9 mouse cellular contexts compared by ENCODE assay signal in genomic region chr4:72157931-72158371, GRCm38 (mm10). TPM values are rescaled to one million over a fixed set of nuclear protein-coding genes. Genes with fewer than 3 reads are reported as not detected.
A peak's percentile ranks its signal among the peaks of the same experiment; 100 is the strongest.
DNase-seq lines count a peak whose midpoint lies in the region; ATAC-seq lines count a peak whose summit lies in the region.
"Had no signal": no experiment of that assay in that cellular context is flagged by ENCODE, and none has a peak within 500 bp of the region (broad histone marks: within the 10 kb centered on the region; RNA-seq: fewer than 3 reads in every experiment).

No protein-coding gene starts in this region.

- 63% methylated on average over 10 of the region's 10 CpGs for WGBS in kidney, embryonic 16.5 days
- WGBS in hindbrain, embryonic 15.5 days = 48% methylated on average over 10 of the region's 10 CpGs

- H3K4me3 ChIP-seq in kidney, embryonic 16.5 days (ENCODE audit: low read length) = no peak overlapping the region
- no peak overlapping the region for H3K4me3 ChIP-seq in hindbrain, embryonic 15.5 days

- no peaks in the 10 kb centered on the region for H3K27me3 ChIP-seq in kidney, embryonic 16.5 days (ENCODE audit: insufficient read depth, low read length)
- no peaks in the 10 kb centered on the region for H3K27me3 ChIP-seq in hindbrain, embryonic 15.5 days

- H3K9ac ChIP-seq in kidney, embryonic 16.5 days (replicated peaks; ENCODE audit: low read length) = no peak overlapping the region
- H3K9ac ChIP-seq in hindbrain, embryonic 15.5 days = no peak overlapping the region

- peak; percentile 55; the same call in 1 of the 2 replicates for ATAC-seq in kidney, embryonic 16.5 days (ENCODE audit: low FRiP score, low TSS enrichment)
- ATAC-seq in hindbrain, embryonic 15.5 days (ENCODE audit: low FRiP score, low read depth) = peak; percentile 55; the same call in 1 of the 2 replicates

- peak; percentile 73 to 81 for DNase-seq in cerebellum, postnatal 10 days
- DNase-seq in cerebellum, adult 8-10 months = no peak
- DNase-seq in kidney, adult 18-20 months = no peak
- DNase-seq in 3134 (ENCODE audit: extremely low read depth, insufficient read length, low spot score) = peak; percentile 8
- DNase-seq in spleen, adult 18-20 months = no peak
- DNase-seq in layer of hippocampus, postnatal 10 days (ENCODE audit: low spot score in 2 of 2) = no peak
- DNase-seq: B cell, adult 2 months had no signal

- no peaks in the 10 kb centered on the region for H3K9me3 ChIP-seq in kidney, embryonic 16.5 days (ENCODE audit: low read length)
- no peaks in the 10 kb centered on the region for H3K9me3 ChIP-seq in hindbrain, embryonic 15.5 days

- no peak overlapping the region for H3K27ac ChIP-seq in kidney, embryonic 16.5 days (ENCODE audit: low read length)
- no peak overlapping the region for H3K27ac ChIP-seq in hindbrain, embryonic 15.5 days (replicated peaks)

- H3K36me3 ChIP-seq in kidney, embryonic 16.5 days (ENCODE audit: insufficient read depth, low read length) = peaks cover 22% of the 10 kb centered on the region
- no peaks in the 10 kb centered on the region for H3K36me3 ChIP-seq in hindbrain, embryonic 15.5 days

- peaks cover 5% of the 10 kb centered on the region; the same call in 1 of the 2 replicates for H3K4me1 ChIP-seq in kidney, embryonic 16.5 days (ENCODE audit: insufficient read depth, low read length)
- H3K4me1 ChIP-seq in hindbrain, embryonic 15.5 days (replicated peaks) = peaks cover 17% of the 10 kb centered on the region

- H3K4me2 ChIP-seq in kidney, embryonic 16.5 days (replicated peaks; ENCODE audit: low read depth, low read length) = no peak overlapping the region
- no peak overlapping the region for H3K4me2 ChIP-seq in hindbrain, embryonic 15.5 days

RNA-seq across cellular contexts. Expression of gene Tle1, which starts 42.8 kb away (rescaled TPM):
- polyA plus RNA-seq in kidney, embryonic 16.5 days (2015; fragmentation: Nextera tagmentation; extraction: Ambion mirVana) = 24.8 and 25.5 TPM in 2 replicates
- polyA plus RNA-seq in hindbrain, embryonic 15.5 days (2015; fragmentation: Nextera tagmentation; extraction: Ambion mirVana) = 39.0 and 43.1 TPM in 2 replicates
- total RNA-seq in layer of hippocampus, postnatal 10 days (2021) = 10 to 100 TPM; 57.4 to 57.9 TPM

Comparison
In these comparisons a context has a peak if more than half of its experiments do, and no peak if none do; other contexts are left out.
1. DNase-seq: peak in cerebellum, postnatal 10 days (2 of 2) and 3134 (single experiment); none in cerebellum, adult 8-10 months (single experiment), kidney, adult 18-20 months (single experiment), spleen, adult 18-20 months (0 of 2) and layer of hippocampus, postnatal 10 days (0 of 2).